Mouse (Mus musculus) liver, embryonic 13.5 days (tissue): ENCODE results near the gene Ocln. TPM values are rescaled to one million over a fixed set of nuclear protein-coding genes. Genes with fewer than 3 reads are reported as not detected.
"Not testable (repeated sequence)": the region's sequence is repeated elsewhere in the genome, so short reads cannot be mapped to it uniquely, and the experiment has no call there.

Experiments
- ATAC-seq: fragments of 200-750 bp; cut with Nextera tagmentation; 2 replicates; pipeline ENCODE4 v1.8.0; 2017; ENCODE audit warnings: low read depth, mild to moderate bottlenecking, moderate number of reproducible peaks, moderate library complexity
- DNase-seq: peaks from one replicate; pipeline ENCODE4 v3.0.0; 2022
- H3K27ac ChIP-seq: fragments of 300-500 bp; sonication (generic); 2 replicates; pipeline ENCODE4 v1.5.1; 2015; ENCODE audit warnings: moderate library complexity, mild to moderate bottlenecking, inconsistent platforms
- H3K27me3 ChIP-seq: fragments of 300-500 bp; sonication (generic); 2 replicates; pipeline ENCODE4 v1.6.1; 2015; ENCODE audit warnings: mild to moderate bottlenecking, inconsistent platforms
- H3K36me3 ChIP-seq: fragments of 300-500 bp; sonication (generic); 2 replicates; pipeline ENCODE4 v1.6.1; 2015; ENCODE audit warnings: mild to moderate bottlenecking, inconsistent platforms
- H3K4me1 ChIP-seq: fragments of 300-500 bp; sonication (generic); replicated peaks from 2 replicates; pipeline ENCODE4 v1.6.1; 2015; ENCODE audit warnings: inconsistent platforms
- H3K4me2 ChIP-seq: fragments of 300-500 bp; sonication (generic); 2 replicates; pipeline ENCODE4 v1.6.1; 2015; ENCODE audit warnings: inconsistent platforms, mild to moderate bottlenecking, moderate library complexity
- H3K4me3 ChIP-seq: fragments of 300-500 bp; sonication (generic); replicated peaks from 2 replicates; pipeline ENCODE4 v1.5.1; 2015; ENCODE audit warnings: mild to moderate bottlenecking, inconsistent platforms
- H3K9ac ChIP-seq: fragments of 300-500 bp; sonication (generic); 2 replicates; pipeline ENCODE4 v1.6.1; 2015; ENCODE audit warnings: mild to moderate bottlenecking, inconsistent platforms
- H3K9me3 ChIP-seq: fragments of 300-500 bp; sonication (generic); replicated peaks from 2 replicates; pipeline ENCODE4 v1.6.1; 2016; ENCODE audit warnings: inconsistent platforms
- WGBS: fragments of 180-500 bp; shearing (Covaris S2); methylation state at CpG from one replicate; pipeline ENCODE4 v1.1.7; 2015; ENCODE audit not compliant: insufficient replicate concordance; 5-methylcytosine and 5-hydroxymethylcytosine counted together
- polyA plus RNA-seq: library from polyadenylated mRNA; unstranded; fragments of >200 nt; fragmentation: Nextera tagmentation; extraction: Ambion mirVana; gene quantifications from 2 replicates; pipeline ENCODE4 v1.2.1, GENCODE M21; 2015

Ocln gene
- polyA plus RNA-seq, 1 experiment from 2014 or later, result 5.3 TPM

DNA sequence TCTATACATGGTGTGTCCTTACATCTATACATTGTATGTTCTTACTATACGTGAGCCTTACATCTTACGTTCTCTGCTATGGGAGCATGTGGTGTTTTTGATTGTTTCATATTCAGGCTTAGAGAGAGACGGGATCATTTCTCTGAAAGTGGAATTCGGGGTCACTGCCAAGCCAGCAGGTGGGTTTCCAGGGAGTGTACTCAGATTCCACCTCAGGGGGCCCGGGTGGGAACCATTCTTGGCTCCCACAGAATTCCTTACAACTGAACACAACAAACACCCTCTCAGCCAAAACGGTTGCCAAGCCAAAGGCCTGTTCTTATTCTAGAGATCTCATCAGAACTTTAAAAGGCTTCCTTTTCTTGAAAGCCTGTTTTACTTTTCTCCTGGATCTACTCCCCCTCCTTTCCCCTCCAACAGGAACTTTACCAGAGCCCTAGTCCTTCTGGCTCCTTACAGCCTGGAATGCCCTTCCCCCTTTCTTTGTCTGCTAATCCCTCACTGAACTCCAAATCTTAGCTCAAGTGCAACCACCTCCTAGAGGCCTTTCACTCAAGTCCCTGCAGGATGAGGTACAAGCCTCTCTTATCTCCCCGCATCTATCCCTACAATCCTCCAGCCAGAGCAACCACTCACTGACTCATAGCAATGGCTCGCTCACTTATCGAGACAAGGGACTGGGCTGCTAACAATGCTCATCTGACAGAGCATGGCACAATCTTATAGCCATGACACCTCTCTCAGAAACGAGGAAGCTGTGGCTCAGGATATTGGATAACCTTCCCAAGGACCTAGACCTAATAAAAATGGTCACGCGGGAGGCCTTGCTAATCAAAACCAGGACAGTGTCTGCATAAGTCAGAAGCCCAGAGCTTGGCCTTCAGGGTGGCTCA lies 36.1 kb downstream of the Ocln start:
- no peak overlapping the region for H3K4me2 ChIP-seq
- no peak for DNase-seq
- peaks cover 41% of the 10 kb centered on the region for H3K4me1 ChIP-seq
- WGBS, result 67% methylated on average over 12 of the region's 12 CpGs
- no peaks in the 10 kb centered on the region for H3K9me3 ChIP-seq
- H3K27ac ChIP-seq, result no peak overlapping the region
- no peak overlapping the region for H3K9ac ChIP-seq
- H3K4me3 ChIP-seq, result no peak overlapping the region
- H3K36me3 ChIP-seq, result no peaks in the 10 kb centered on the region
- H3K27me3 ChIP-seq, result no peaks in the 10 kb centered on the region
- no peak for ATAC-seq

DNA sequence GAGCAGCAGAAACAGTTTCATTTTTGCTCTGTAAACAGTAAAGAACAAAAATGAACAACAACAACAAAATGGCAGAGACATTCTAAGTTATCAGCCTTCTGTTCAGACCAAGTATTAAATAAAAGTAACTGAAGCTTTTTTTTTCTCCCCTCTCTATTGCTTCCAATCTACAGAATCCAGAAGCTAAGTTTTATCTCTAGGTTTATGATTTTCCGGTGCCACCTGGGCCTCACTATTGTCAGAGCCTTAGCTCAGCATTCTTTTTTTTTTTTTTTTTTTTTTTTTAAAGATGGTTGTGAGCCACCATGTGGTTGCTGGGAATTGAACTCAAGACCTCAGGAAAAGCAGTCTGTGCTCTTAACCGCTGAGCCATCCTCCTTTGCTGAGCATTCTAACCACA lies 39.7 kb downstream of the Ocln start:
- H3K27me3 ChIP-seq, result no peaks in the 10 kb centered on the region
- peak overlapping the region; percentile 1; the same call in 1 of the 2 replicates for H3K4me3 ChIP-seq
- 53% methylated on average over 2 of the region's 2 CpGs for WGBS
- H3K27ac ChIP-seq, result peak overlapping the region; percentile 76
- ATAC-seq, result no peak
- peak overlapping the region; percentile 48 for H3K4me2 ChIP-seq
- peaks cover 42% of the 10 kb centered on the region for H3K4me1 ChIP-seq
- no peak for DNase-seq
- no peaks in the 10 kb centered on the region for H3K36me3 ChIP-seq
- no peak overlapping the region for H3K9ac ChIP-seq
- H3K9me3 ChIP-seq, result no peaks in the 10 kb centered on the region

DNA sequence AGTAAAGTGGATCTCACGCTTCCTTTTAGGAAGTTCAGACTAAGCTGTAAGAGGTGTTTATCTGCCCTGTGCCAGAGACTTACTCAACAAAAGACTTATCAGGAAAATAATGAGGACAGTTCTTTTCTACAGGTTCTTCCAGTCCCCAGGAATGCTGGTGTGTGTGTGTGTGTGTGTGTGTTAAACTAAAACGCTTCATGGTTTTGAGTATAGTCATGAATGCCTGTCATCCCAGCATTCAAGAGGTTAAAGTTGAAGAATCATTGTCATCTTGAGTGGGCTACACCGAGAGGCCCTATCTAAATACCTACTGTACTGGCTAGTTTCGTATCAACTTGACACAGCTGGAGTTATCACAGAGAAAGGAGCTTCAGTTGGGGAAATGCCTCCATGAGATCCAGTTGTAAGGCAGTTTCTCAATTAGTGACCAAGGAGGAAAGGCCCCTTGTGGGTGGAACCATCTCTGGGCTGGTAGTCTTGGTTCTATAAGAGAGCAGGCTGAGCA lies 40.6 kb downstream of the Ocln start:
- no peaks in the 10 kb centered on the region for H3K27me3 ChIP-seq
- peak overlapping the region; percentile 48 for H3K4me2 ChIP-seq
- H3K4me3 ChIP-seq, result no peak overlapping the region
- peak overlapping the region; percentile 76 for H3K27ac ChIP-seq
- peaks cover 39% of the 10 kb centered on the region for H3K4me1 ChIP-seq
- no peaks in the 10 kb centered on the region for H3K36me3 ChIP-seq
- WGBS, result 22% methylated on average over 4 of the region's 4 CpGs
- no peaks in the 10 kb centered on the region for H3K9me3 ChIP-seq
- H3K9ac ChIP-seq, result 0 out of 2 replicates have a peak overlapping the region, but pooled peaks have one; percentile 0
- ATAC-seq (peak; percentile 91), DNase-seq (peak; percentile 48)

DNA sequence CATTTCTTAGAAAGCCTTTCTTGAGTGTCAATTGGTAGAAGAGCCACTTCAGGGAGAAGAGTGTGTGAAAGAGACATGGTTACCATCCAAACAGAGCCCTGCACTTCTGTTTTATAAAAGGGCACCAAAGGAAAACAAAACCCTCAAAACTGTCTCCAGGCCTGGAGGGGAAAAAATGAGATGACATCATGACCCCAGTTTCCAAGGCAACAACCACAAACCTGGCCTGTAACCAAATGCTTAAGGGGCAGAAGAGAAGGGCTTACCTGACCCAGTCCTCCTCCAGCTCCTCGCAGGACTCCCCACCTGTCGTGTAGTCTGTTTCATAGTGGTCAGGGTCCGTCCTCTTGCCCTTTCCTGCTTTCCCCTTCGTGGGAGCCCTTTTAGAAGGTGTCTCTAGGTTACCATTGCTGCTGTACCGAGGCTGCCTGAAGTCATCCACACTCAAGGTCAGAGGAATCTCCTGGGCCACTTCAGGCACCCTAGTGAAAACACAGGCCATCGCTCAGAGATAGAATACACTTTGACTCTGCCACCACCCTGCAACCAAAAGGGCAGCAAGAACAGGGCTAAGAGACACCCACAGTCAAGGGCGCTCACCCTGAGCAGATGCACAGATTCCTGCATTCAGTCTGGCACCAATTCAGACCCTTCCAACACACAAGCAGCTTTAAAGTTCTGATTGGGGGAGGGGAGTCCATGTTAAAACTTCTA lies 41.2 kb downstream of the Ocln start:
- 0 out of 2 replicates have a peak overlapping the region, but pooled peaks have one; percentile 48 for H3K4me2 ChIP-seq

DNA sequence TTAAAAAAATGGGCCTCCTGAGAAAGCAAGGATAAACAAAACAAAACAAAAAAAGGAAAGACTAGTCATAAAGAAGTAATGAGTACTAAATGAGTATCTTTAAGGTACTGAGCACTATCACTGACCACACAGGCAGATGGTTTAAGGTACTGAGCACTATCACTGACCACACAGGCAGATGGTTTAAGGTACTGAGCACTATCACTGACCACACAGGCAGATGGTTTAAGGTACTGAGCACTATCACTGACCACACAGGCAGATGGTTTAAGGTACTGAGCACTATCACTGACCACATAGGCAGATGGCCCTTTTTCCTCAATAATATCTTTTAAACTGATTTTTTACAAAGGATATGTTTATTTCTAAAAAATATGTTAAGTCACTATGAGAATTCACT lies 52.9 kb downstream of the Ocln start:
- not testable (repeated sequence) for H3K27ac ChIP-seq, H3K4me1 ChIP-seq, H3K9ac ChIP-seq, H3K27me3 ChIP-seq, H3K4me2 ChIP-seq, H3K36me3 ChIP-seq, ATAC-seq, H3K9me3 ChIP-seq, DNase-seq, H3K4me3 ChIP-seq

More for the DNA sequence above, 41.2 kb downstream of the Ocln start:
- H3K36me3 ChIP-seq, result no peaks in the 10 kb centered on the region
- 64% methylated on average over 7 of the region's 7 CpGs for WGBS
- ATAC-seq (peak; percentile 47), DNase-seq (no peak)
- H3K27me3 ChIP-seq, result no peaks in the 10 kb centered on the region
- H3K9me3 ChIP-seq, result no peaks in the 10 kb centered on the region
- no peak overlapping the region for H3K4me3 ChIP-seq
- peak overlapping the region; percentile 76 for H3K27ac ChIP-seq
- H3K4me1 ChIP-seq, result peaks cover 36% of the 10 kb centered on the region
- 0 out of 2 replicates have a peak overlapping the region, but pooled peaks have one; percentile 0 for H3K9ac ChIP-seq

DNA sequence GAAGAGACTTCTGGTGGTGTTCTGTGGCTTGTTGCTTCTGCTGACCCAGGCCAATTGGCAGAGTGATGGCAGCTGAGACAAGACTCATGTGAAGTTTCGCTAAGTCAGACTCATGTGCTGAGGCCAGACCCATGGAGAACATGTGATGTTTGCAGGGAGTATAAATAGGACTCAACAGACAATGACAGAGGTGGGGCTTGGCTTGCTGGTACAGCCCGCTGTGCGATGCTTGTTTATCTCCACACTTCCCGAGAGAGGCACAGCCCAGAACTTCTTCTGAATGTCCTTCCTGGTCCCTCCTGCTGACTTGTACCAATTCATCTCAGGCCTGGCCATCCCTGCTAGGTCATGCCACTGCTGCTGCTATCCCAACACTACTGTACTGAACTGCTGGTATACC lies 57.2 kb downstream of the Ocln start:
- no peak overlapping the region for H3K9ac ChIP-seq

DNA sequence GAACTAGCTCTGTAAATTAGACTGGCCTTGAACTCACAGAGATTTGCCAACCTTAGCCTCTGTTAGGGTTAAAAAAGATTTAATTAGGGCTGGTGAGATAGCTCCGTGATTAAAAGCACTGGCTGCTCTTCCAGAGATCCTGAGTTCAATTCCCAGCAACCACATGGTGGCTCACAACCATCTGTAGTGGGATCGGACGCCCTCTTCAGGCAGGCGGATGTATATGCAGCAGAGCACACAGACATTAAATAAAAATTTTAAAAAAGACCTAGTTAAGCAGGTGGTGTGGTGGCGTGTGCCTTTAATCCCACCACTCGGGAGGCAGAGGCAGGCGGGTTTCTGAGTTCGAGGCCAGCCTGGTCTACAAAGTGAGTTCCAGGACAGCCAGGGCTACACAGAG lies 58.1 kb downstream of the Ocln start:
- WGBS, result 61% methylated on average over 8 of the region's 8 CpGs
- not testable (repeated sequence) for ATAC-seq

More for the DNA sequence above, 57.2 kb downstream of the Ocln start:
- no peak for ATAC-seq
- Histone ChIP-seq H3K9me3 (no peaks in the 10 kb centered on the region), H3K27me3 (no peaks in the 10 kb centered on the region), H3K4me3 (no peak overlapping the region), H3K4me1 (peaks cover 34% of the 10 kb centered on the region), H3K36me3 (no peaks in the 10 kb centered on the region), H3K4me2 (no peak overlapping the region), H3K27ac (no peak overlapping the region)
- WGBS, result 47% methylated on average over 4 of the region's 4 CpGs
- no peak for DNase-seq

DNA sequence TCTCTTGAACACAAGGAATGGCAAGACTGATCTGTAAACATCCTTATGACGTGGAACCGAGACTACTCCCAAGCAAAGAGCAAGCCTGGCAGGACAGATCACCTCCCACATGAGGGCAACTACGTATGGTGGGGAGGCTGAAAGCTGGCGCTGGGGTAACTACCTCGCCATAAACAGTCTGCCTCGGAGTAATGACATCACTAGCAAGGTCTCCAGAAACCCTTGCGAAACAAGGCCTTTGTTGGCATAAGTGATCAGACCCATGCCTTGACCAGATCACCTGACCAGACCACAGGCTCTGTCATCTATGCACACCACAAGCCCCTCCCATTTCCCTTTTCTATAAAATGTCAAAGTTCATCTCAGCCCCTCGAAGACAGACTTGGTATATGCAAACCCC lies 59.2 kb downstream of the Ocln start:
- 53% methylated on average over 8 of the region's 8 CpGs for WGBS
- Histone ChIP-seq H3K9ac (no peak overlapping the region), H3K4me2 (no peak overlapping the region), H3K27ac (no peak overlapping the region), H3K9me3 (no peaks in the 10 kb centered on the region), H3K27me3 (no peaks in the 10 kb centered on the region), H3K36me3 (peaks cover 9% of the 10 kb centered on the region), H3K4me1 (peaks cover 29% of the 10 kb centered on the region), H3K4me3 (no peak overlapping the region)
- DNase-seq, result no peak
- no peak for ATAC-seq

More for the DNA sequence above, 58.1 kb downstream of the Ocln start:
- not testable (repeated sequence) for H3K36me3 ChIP-seq, H3K9ac ChIP-seq, H3K27ac ChIP-seq, H3K9me3 ChIP-seq, H3K4me3 ChIP-seq, H3K27me3 ChIP-seq, H3K4me2 ChIP-seq, DNase-seq
- peaks cover 29% of the 10 kb centered on the region for H3K4me1 ChIP-seq

DNA sequence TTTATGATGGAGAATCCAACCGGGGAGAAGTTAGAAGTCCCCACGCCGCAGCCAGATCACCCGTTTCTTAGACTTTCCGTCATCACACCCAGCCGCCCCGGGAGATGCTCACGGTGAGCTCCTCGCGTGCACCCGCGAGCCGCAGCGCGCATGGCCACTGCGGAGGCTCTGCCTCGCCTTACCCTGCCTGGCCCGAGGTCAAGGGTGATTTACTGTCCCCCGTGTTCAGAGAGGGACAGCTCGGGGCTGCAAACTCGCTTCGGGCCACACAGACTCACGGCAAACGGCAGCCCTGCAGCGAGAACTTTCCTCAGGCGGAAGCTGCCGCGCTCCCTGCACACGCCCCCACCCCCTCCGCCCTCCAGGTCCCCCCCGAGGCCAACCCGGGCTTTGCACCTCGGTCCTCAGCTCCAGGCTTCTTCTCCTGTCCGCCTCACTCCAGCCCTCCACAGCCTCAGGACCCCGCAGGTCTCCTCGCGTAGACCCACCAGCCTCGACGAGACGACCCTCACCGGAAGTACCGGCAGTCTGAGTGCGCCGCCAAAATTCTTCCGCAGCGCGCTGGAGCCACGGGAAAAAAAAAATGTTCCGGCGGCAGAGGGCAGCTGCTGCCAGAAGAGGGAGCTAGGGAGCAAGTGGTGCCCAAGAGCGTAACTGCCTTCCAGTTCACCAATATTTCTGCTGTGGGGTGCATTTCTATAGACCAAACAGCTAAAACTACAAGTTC lies 60.3 kb downstream of the Ocln start, which contains the start of gene Gtf2h2:
Gene Gtf2h2, minus strand, starts transcription at position 519 of the 727 bp plus-strand sequence.
- H3K4me2 ChIP-seq, result peak within 1 kb of the TSS; percentile 79
- no peaks in the 10 kb centered on the region for H3K9me3 ChIP-seq
- under 1% methylated on average over 51 of the region's 51 CpGs for WGBS
- H3K4me1 ChIP-seq, result peaks cover 29% of the 10 kb centered on the region
- peak within 1 kb of the TSS; percentile 94 for H3K4me3 ChIP-seq
- H3K27me3 ChIP-seq, result no peaks in the 10 kb centered on the region
- H3K27ac ChIP-seq, result peak within 1 kb of the TSS; percentile 78
- ATAC-seq (peak; percentile 81), DNase-seq (peak; percentile 68)
- peak within 1 kb of the TSS; percentile 90 for H3K9ac ChIP-seq
- peaks cover 18% of the 10 kb centered on the region for H3K36me3 ChIP-seq

DNA sequence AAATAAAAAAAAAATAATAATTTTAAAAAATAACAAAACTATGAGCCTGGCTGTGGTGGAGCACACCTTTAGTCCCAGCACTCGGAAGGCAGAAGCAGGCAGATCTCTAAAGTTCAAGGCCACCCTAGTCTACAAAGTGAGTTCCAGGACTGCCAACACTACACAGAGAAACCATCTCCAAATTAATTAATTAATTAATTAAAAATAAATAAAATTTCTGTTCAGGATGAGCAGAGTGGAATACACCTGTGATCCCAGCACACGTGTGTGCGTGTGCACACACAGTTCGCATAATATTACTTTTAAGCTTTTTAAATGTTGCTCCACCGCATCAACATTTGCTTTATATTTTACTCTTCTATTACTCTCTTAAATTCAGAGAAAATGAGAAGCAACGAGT lies 60.9 kb downstream of the Ocln start:
- WGBS, result 12% methylated on average over 6 of the region's 6 CpGs
- ATAC-seq, result no peak

DNA sequence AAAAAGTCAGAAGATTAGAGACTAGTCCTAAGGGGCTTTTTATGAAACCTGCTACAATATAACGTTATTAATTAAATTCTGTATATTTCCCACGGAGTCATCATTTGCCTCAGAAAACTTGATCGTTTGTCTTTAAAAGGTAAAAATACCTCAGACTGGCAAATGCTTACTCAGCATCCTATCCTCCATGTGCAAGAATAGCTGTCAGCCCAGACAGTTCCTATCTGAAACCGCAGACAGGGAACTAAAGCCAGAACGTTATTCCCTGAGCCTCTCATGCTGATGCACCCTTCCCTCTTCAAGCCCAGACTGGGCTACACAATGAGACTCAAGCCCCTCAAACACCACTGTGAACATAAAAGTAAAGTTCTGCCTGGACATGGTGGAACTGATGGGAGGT lies 62.1 kb downstream of the Ocln start:
- H3K27ac ChIP-seq, result no peak overlapping the region
- DNase-seq, result no peak
- WGBS, result 60% methylated on average over 5 of the region's 5 CpGs

More for the DNA sequence above, 60.9 kb downstream of the Ocln start:
- Histone ChIP-seq H3K4me1 (peaks cover 29% of the 10 kb centered on the region), H3K9me3 (no peaks in the 10 kb centered on the region), H3K36me3 (peaks cover 22% of the 10 kb centered on the region), H3K9ac (peak overlapping the region; percentile 90), H3K4me2 (peak overlapping the region; percentile 79), H3K27me3 (no peaks in the 10 kb centered on the region), H3K27ac (peak overlapping the region; percentile 78; the same call in 1 of the 2 replicates), H3K4me3 (peak overlapping the region; percentile 94)
- DNase-seq, result no peak

More for the DNA sequence above, 62.1 kb downstream of the Ocln start:
- Histone ChIP-seq H3K4me3 (no peak overlapping the region), H3K9ac (no peak overlapping the region), H3K4me1 (peaks cover 29% of the 10 kb centered on the region), H3K9me3 (no peaks in the 10 kb centered on the region), H3K27me3 (no peaks in the 10 kb centered on the region), H3K36me3 (peaks cover 26% of the 10 kb centered on the region), H3K4me2 (peak overlapping the region; percentile 79)
- no peak for ATAC-seq
